Mouse (Mus musculus) heart, embryonic 13.5 days (tissue): ENCODE results near the gene Tenm4. TPM values are rescaled to one million over a fixed set of nuclear protein-coding genes. Genes with fewer than 3 reads are reported as not detected.
A peak's percentile ranks its signal among the peaks of the same experiment; 100 is the strongest.

ENCODE experiments used
- ATAC-seq: fragments of 200-750 bp; cut with Nextera tagmentation; 2 replicates; pipeline ENCODE4 v1.8.0; 2017; ENCODE audit warnings: moderate TSS enrichment; ENCODE audit not compliant: insufficient number of reproducible peaks, low FRiP score, low TSS enrichment; ENCODE audit errors: extremely low read depth
- H3K27ac ChIP-seq: fragments of 300-500 bp; sonication (generic); replicated peaks from 2 replicates; pipeline ENCODE4 v1.5.1; 2015; ENCODE audit warnings: moderate library complexity, mild to moderate bottlenecking, inconsistent platforms
- H3K27me3 ChIP-seq: fragments of 300-500 bp; sonication (generic); replicated peaks from 2 replicates; pipeline ENCODE4 v1.6.1; 2015; ENCODE audit warnings: mild to moderate bottlenecking, inconsistent platforms
- H3K36me3 ChIP-seq: fragments of 300-500 bp; sonication (generic); 2 replicates; pipeline ENCODE4 v1.6.1; 2015; ENCODE audit warnings: mild to moderate bottlenecking, inconsistent platforms
- H3K4me1 ChIP-seq: fragments of 300-500 bp; sonication (generic); 2 replicates; pipeline ENCODE4 v1.6.1; 2015; ENCODE audit warnings: inconsistent platforms
- H3K4me2 ChIP-seq: fragments of 300-500 bp; sonication (generic); 2 replicates; pipeline ENCODE4 v1.6.1; 2015; ENCODE audit warnings: inconsistent platforms, mild to moderate bottlenecking, moderate library complexity
- H3K4me3 ChIP-seq: fragments of 300-500 bp; sonication (generic); 2 replicates; pipeline ENCODE4 v1.5.1; 2015; ENCODE audit warnings: moderate library complexity, mild to moderate bottlenecking, inconsistent platforms
- H3K9ac ChIP-seq: fragments of 300-500 bp; sonication (generic); 2 replicates; pipeline ENCODE4 v1.6.1; 2015; ENCODE audit warnings: inconsistent platforms, mild to moderate bottlenecking, moderate library complexity
- H3K9me3 ChIP-seq: fragments of 300-500 bp; sonication (generic); 2 replicates; pipeline ENCODE4 v1.6.1; 2016; ENCODE audit warnings: inconsistent platforms
- WGBS: fragments of 180-500 bp; shearing (Covaris S2); methylation state at CpG from one replicate; pipeline ENCODE4 v1.1.7; 2015; ENCODE audit warnings: mixed read lengths; 5-methylcytosine and 5-hydroxymethylcytosine counted together
- polyA plus RNA-seq: library from polyadenylated mRNA; unstranded; fragments of >200 nt; fragmentation: Nextera tagmentation; extraction: Ambion mirVana; gene quantifications from 2 replicates; pipeline ENCODE4 v1.2.1, GENCODE M21; 2015

Tenm4 gene
- polyA plus RNA-seq, 1 experiment from 2014 or later = 10.5 TPM

GRCm38 (mm10) chr7:96204809-96205350 lies 33.8 kb downstream of the Tenm4 start:
- H3K4me3 ChIP-seq = no peak overlapping the region
- H3K27me3 ChIP-seq = peaks cover 46% of the 10 kb centered on the region
- no peak overlapping the region for H3K4me2 ChIP-seq
- WGBS = 16% methylated on average over 10 of the region's 10 CpGs
- no peak overlapping the region for H3K27ac ChIP-seq
- H3K9me3 ChIP-seq = no peaks in the 10 kb centered on the region
- H3K9ac ChIP-seq = no peak overlapping the region
- H3K36me3 ChIP-seq = no peaks in the 10 kb centered on the region
- peaks cover 8% of the 10 kb centered on the region for H3K4me1 ChIP-seq
- no peak for ATAC-seq

DNA sequence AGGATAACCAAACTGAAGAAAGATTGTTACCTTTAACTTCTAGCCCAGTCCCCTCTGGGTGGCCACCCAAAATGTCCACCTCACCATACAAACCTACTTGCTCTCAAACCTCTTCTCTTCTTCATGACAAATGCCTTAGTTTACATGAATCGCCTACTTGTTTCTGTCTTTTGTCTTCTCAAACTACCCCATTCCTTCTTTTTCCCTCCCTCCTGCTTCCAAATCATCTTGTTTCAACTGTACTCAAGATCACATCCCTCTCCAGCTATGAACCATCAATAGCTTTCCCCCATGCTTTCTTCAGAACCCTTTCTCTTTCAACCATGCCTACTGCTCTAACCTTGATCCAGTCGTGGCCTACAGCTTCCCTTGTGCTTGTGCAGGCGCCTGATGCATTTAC lies 36.0 kb downstream of the Tenm4 start:
- Histone ChIP-seq H3K4me2 (no peak overlapping the region), H3K9ac (no peak overlapping the region), H3K27me3 (peaks cover 63% of the 10 kb centered on the region), H3K9me3 (no peaks in the 10 kb centered on the region), H3K27ac (no peak overlapping the region), H3K36me3 (no peaks in the 10 kb centered on the region), H3K4me1 (peaks cover 19% of the 10 kb centered on the region), H3K4me3 (no peak overlapping the region)
- WGBS = 62% methylated on average over 3 of the region's 3 CpGs
- ATAC-seq = no peak

GRCm38 (mm10) chr7:96209783-96210524 lies 38.9 kb downstream of the Tenm4 start:
- peak overlapping the region; percentile 40 for H3K27ac ChIP-seq
- peak overlapping the region; percentile 68 for H3K4me3 ChIP-seq
- H3K27me3 ChIP-seq = peaks cover 68% of the 10 kb centered on the region
- peak overlapping the region; percentile 82 for H3K9ac ChIP-seq
- peaks cover 26% of the 10 kb centered on the region for H3K4me1 ChIP-seq
- no peaks in the 10 kb centered on the region for H3K36me3 ChIP-seq
- H3K4me2 ChIP-seq = peak overlapping the region; percentile 86
- peak; percentile 22; the same call in 1 of the 2 replicates for ATAC-seq
- H3K9me3 ChIP-seq = no peaks in the 10 kb centered on the region
- WGBS = under 1% methylated on average over 68 of the region's 75 CpGs

DNA sequence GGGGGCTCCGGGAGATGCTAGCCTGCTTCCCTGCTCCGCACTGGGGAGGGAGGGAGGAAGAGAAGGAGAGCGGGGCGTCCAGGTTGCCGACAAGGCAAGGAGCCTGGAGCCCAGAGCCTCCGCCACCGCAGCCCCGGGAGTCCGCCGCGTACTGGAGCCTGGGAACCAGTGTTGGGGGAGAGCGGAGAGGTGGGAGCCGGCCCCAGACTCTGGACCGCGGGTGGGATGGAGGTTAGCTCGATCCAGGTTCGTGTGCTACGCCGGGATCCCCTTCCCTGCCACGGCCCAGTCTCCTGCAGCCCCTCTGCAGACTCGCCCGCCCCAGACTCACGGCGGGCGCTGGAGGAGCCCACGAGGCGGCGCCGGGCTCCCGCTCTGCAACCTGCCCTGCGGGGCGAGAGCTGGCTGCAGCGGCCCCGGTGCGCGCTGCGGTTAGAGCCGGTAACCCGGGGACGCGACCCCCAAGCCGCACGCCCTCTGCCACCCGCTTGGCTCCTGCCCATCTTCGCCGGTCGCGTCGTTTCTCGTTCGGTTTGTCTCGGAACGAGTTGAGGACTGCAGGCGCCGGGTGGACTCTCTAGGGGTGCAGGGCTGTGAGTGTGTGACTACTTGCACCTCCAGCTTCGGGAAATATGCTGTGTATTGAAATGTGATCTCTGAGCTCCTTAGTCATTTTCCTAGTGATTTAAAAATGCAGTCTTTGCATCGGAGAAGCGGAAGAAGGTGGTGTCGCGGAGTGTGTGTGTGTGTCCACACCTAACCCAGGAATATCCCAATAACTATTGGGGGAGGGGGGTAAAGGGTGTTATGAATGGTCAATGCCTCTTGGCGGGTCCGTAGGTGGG lies 39.7 kb downstream of the Tenm4 start:
- peak; percentile 7; the same call in 1 of the 2 replicates for ATAC-seq
- Histone ChIP-seq H3K4me3 (peak overlapping the region; percentile 68), H3K9ac (peak overlapping the region; percentile 82), H3K36me3 (no peaks in the 10 kb centered on the region), H3K9me3 (no peaks in the 10 kb centered on the region), H3K4me1 (peaks cover 23% of the 10 kb centered on the region), H3K27me3 (peaks cover 73% of the 10 kb centered on the region), H3K4me2 (peak overlapping the region; percentile 86), H3K27ac (peak overlapping the region; percentile 40)
- under 1% methylated on average over 54 of the region's 62 CpGs for WGBS

GRCm38 (mm10) chr7:96211618-96212021 lies 40.6 kb downstream of the Tenm4 start:
- peaks cover 75% of the 10 kb centered on the region for H3K27me3 ChIP-seq
- no peak for ATAC-seq
- WGBS = under 1% methylated on average over 17 of the region's 17 CpGs

DNA sequence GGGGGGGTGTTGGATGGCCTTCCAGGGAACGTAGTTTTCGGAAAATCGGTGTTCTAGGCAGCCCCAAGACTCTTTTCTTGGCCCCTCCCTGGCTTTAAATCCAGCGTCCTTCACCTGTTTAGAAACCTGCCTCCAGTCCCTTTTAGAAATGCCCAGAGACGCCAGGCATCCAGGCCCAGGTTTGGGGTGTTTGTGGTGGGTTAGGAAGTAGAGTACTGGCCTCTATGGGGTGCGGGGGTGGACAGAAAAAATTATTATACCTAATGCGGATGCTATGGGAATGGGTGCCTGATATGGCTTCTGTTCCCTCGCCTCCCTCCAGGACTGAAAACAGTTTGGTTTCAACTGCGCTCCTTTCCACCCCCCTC lies 41.2 kb downstream of the Tenm4 start:
- Histone ChIP-seq H3K27ac (no peak overlapping the region), H3K27me3 (peaks cover 74% of the 10 kb centered on the region), H3K9me3 (no peaks in the 10 kb centered on the region), H3K4me1 (peaks cover 23% of the 10 kb centered on the region), H3K4me2 (peak overlapping the region; percentile 86), H3K36me3 (no peaks in the 10 kb centered on the region), H3K4me3 (peak overlapping the region; percentile 68), H3K9ac (peak overlapping the region; percentile 82)
- WGBS = under 1% methylated on average over 9 of the region's 9 CpGs
- no peak for ATAC-seq

More at GRCm38 (mm10) chr7:96211618-96212021, 40.6 kb downstream of the Tenm4 start:
- Histone ChIP-seq H3K36me3 (no peaks in the 10 kb centered on the region), H3K4me1 (peaks cover 23% of the 10 kb centered on the region), H3K27ac (no peak overlapping the region), H3K4me3 (peak overlapping the region; percentile 68), H3K9me3 (no peaks in the 10 kb centered on the region), H3K9ac (peak overlapping the region; percentile 82), H3K4me2 (peak overlapping the region; percentile 86)

DNA sequence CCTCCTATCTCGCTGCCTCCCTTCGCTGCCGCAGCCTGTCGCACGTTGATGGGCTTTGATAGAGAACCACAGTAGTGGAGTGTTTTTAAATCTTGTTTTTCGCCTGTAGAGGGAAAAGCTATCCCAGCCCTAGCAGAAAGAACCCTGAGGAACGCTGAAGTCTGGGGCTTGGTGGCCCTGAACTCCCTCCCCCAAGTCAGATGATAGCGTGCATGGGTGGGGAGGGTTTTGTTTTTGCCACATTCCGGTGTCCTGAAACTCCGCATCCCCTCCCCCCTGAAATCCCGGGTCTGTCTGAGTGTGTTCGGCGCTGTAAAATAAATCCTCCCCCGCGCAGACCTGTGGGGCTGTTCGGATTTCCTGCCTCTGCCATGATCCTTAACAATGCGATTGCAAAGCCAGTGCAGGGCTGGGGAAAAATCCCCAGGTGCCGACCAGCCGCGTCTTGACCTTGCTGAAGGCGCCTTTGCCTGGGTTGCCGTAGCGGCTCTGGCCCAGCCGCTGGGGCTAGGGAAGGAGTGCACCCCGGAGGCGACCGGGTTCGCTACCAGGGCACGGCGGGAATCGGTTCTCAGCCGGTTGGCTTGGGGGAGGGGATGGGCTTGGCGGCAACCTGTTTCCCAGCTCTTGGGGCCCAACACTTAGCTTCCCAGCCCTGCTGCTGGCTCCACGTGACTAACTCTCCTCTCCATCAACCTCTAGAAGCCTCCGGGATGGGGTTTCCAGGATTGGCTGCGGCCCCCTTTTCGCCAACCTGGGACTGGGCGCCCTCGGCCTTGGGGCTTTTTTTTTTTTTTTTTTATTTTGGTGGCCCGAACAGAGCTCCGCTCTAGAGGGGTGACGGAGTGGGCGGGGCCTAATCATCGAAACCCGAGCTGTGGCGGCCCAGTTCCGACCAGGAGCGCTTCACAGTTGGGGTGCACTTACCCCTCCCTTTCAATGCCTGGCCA lies 41.8 kb downstream of the Tenm4 start:
- peaks cover 67% of the 10 kb centered on the region for H3K27me3 ChIP-seq
- H3K27ac ChIP-seq = peak overlapping the region; percentile 61
- WGBS = under 1% methylated on average over 48 of the region's 48 CpGs
- H3K9ac ChIP-seq = peak overlapping the region; percentile 82
- no peaks in the 10 kb centered on the region for H3K36me3 ChIP-seq
- no peaks in the 10 kb centered on the region for H3K9me3 ChIP-seq
- no peak for ATAC-seq
- H3K4me1 ChIP-seq = peaks cover 23% of the 10 kb centered on the region
- H3K4me2 ChIP-seq = peak overlapping the region; percentile 86
- H3K4me3 ChIP-seq = peak overlapping the region; percentile 68

DNA sequence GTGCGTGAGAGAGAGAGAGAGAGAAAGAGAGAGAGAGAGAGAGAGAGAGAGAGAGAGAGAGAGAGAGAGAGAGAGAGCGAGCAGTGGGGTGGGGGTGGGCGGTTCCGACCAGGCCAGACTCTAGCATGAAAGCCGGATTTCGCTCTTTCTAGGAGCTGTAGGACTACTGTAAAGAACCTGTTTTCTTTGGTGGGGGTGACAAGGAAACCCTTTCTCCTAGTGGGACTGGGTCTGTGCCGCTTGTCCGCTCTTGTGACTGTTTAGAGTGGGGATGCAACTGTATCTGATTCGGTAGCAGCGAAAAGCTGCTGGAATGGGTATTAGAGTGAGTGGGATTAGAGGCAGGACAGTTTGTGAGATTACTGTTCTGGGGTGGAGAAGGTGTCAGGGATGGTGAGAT lies 42.7 kb downstream of the Tenm4 start:
- H3K27ac ChIP-seq = no peak overlapping the region
- H3K9me3 ChIP-seq = no peaks in the 10 kb centered on the region
- WGBS = 16% methylated on average over 9 of the region's 10 CpGs
- peak overlapping the region; percentile 86 for H3K4me2 ChIP-seq
- peaks cover 23% of the 10 kb centered on the region for H3K4me1 ChIP-seq
- H3K4me3 ChIP-seq = peak overlapping the region; percentile 68
- peak overlapping the region; percentile 82 for H3K9ac ChIP-seq
- no peaks in the 10 kb centered on the region for H3K36me3 ChIP-seq
- no peak for ATAC-seq
- H3K27me3 ChIP-seq = peaks cover 58% of the 10 kb centered on the region

DNA sequence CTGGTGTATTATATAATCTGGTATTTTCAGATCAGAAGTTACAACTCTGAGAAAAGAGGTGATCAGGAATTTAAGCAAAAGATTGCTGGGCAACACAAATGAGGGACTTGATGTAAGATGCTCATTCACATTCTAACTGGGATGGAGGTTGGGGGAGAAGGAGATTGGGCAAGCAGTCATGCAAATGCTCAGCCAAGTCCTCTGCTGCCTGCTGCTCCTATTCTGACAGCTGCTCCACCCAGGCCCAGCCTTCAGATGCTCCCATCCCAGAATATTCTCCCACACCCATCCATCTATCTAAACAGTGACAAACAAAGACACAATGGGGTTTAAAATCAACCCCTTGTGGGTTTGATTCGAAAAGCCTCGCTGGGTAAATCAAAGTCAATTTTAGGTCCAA lies 43.8 kb downstream of the Tenm4 start:
- no peak overlapping the region for H3K4me3 ChIP-seq
- H3K27ac ChIP-seq = no peak overlapping the region
- WGBS = 67% methylated on average over 2 of the region's 2 CpGs
- H3K9me3 ChIP-seq = no peaks in the 10 kb centered on the region
- H3K4me2 ChIP-seq = no peak overlapping the region
- H3K9ac ChIP-seq = no peak overlapping the region
- no peaks in the 10 kb centered on the region for H3K36me3 ChIP-seq
- ATAC-seq = no peak
- peaks cover 47% of the 10 kb centered on the region for H3K27me3 ChIP-seq
- peaks cover 21% of the 10 kb centered on the region for H3K4me1 ChIP-seq

DNA sequence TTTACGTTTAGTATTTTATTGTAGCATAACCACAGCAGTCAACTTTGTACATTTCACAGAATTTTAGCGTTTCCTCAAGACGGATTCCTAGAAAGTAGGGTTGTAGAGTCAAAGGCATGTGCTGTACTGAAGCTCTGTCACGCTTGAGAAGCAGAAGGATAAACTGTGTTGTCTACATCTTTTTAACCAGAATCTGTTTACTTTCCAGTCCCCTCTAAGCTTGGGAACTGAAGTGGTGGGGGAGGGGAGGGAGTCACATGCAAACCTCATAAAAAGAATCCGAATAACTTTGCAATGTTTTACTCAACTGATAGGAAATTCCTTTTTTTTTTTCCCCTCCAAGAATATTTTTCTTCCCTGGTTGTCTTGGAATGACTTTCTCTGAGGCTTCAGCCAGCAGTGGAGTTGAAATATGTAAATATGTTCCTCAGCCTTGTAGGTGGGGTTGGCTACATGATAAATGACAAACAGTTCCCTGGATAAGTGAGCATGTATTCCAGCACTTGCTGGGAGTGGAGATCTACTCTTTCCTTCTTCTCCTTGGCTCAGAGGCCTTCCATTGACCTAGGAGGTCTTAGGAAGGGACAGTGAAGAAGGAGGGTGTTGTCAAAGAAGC lies 45.0 kb downstream of the Tenm4 start:
- ATAC-seq = no peak
- Histone ChIP-seq H3K27me3 (peaks cover 41% of the 10 kb centered on the region), H3K36me3 (no peaks in the 10 kb centered on the region), H3K9ac (no peak overlapping the region), H3K4me1 (peaks cover 21% of the 10 kb centered on the region), H3K9me3 (no peaks in the 10 kb centered on the region), H3K27ac (no peak overlapping the region), H3K4me3 (no peak overlapping the region), H3K4me2 (no peak overlapping the region)
- 59% methylated on average over 5 of the region's 5 CpGs for WGBS
